Mouse (Mus musculus) brain, adult 2 months (tissue): ENCODE data around the gene Taar6.
A peak's percentile ranks its signal among the peaks of the same experiment; 100 is the strongest.

ENCODE experiments used
- DNase-seq: peaks from one replicate; pipeline ENCODE4 v3.0.0; 2011; ENCODE audit warnings: low read depth, low spot score

The Taar6 gene

GRCm38 (mm10) chr10:23985546-23985945, at the start of gene Taar6:
Taar6 (minus strand) TSS chr10:23985646.
- DNase-seq, result no peak

GRCm38 (mm10) chr10:24031347-24031746, 45.9 kb upstream of the Taar6 start:
- DNase-seq, result no peak

- no peak for DNase-seq
Measured at GRCm38 (mm10) chr10:24026922-24027321, 41.5 kb upstream of the Taar6 start, which contains the start of gene Taar7d. Taar7d (plus strand) TSS chr10:24027222.

GRCm38 (mm10) chr10:24008143-24008542, 22.7 kb upstream of the Taar6 start:
- no peak for DNase-seq

GRCm38 (mm10) chr10:24007034-24007433, 21.6 kb upstream of the Taar6 start:
- DNase-seq, result no peak

GRCm38 (mm10) chr10:24006442-24006841, 21.0 kb upstream of the Taar6 start:
- DNase-seq, result peak; percentile 15

- no peak for DNase-seq
Measured at GRCm38 (mm10) chr10:23999639-24000038, 14.2 kb upstream of the Taar6 start, which contains the start of gene Taar7b. Taar7b (plus strand) TSS chr10:23999939.

GRCm38 (mm10) chr10:23993381-23993780, 7.9 kb upstream of the Taar6 start, which contains the start of gene Taar7a:
Taar7a (minus strand) TSS chr10:23993481.
- no peak for DNase-seq

- no peak for DNase-seq
Measured at GRCm38 (mm10) chr10:23986419-23986818, 973 bp upstream of the Taar6 start.

- peak; percentile 88 for DNase-seq
Measured at GRCm38 (mm10) chr10:23978901-23979705, 6.3 kb downstream of the Taar6 start.

- no peak for DNase-seq
Measured at GRCm38 (mm10) chr10:23977958-23978357, 7.5 kb downstream of the Taar6 start.

GRCm38 (mm10) chr10:23971256-23971655, 14.2 kb downstream of the Taar6 start:
- peak; percentile 12 for DNase-seq

GRCm38 (mm10) chr10:23970656-23971165, 14.7 kb downstream of the Taar6 start, which contains the start of gene Taar5:
Taar5 (plus strand) TSS chr10:23970706.
- no peak for DNase-seq

GRCm38 (mm10) chr10:23964921-23965610, 20.4 kb downstream of the Taar6 start:
- DNase-seq, result no peak

- DNase-seq, result no peak
Measured at GRCm38 (mm10) chr10:23963444-23963843, 22.0 kb downstream of the Taar6 start.

GRCm38 (mm10) chr10:23960444-23960915, 25.0 kb downstream of the Taar6 start, which contains the start of gene Taar4:
Taar4 (plus strand) TSS chr10:23960494.
- no peak for DNase-seq

GRCm38 (mm10) chr10:23959071-23959470, 26.4 kb downstream of the Taar6 start:
- DNase-seq, result no peak

GRCm38 (mm10) chr10:23951714-23952113, 33.7 kb downstream of the Taar6 start:
- DNase-seq, result peak; percentile 92

GRCm38 (mm10) chr10:23949508-23950005, 35.9 kb downstream of the Taar6 start, which contains the start of gene Taar3:
Taar3 (plus strand) TSS chr10:23949558.
- peak; percentile 45 for DNase-seq

- peak; percentile 27 for DNase-seq
Measured at GRCm38 (mm10) chr10:23948026-23948425, 37.4 kb downstream of the Taar6 start.

- DNase-seq, result no peak
Measured at GRCm38 (mm10) chr10:23942465-23942864, 43.0 kb downstream of the Taar6 start.

GRCm38 (mm10) chr10:23938312-23938711, 47.1 kb downstream of the Taar6 start, which contains the start of gene Taar2:
Taar2 (plus strand) TSS chr10:23938572.
- DNase-seq, result peak; percentile 2
